Mouse (Mus musculus): ENCODE results near the gene Itih2. TPM values are rescaled to one million over a fixed set of nuclear protein-coding genes. Genes with fewer than 3 reads are reported as not detected.

Gene Itih2
- polyA plus RNA-seq, 1 experiment from 2014 or later = 0.36 TPM

- WGBS = under 1% methylated on average over 36 of the region's 36 CpGs
- peak within 1 kb of the TSS; percentile 81 for H3K4me2 ChIP-seq (ENCODE audit: low read depth, severe bottlenecking)
- no peaks in the 10 kb centered on the region for H3K9me3 ChIP-seq (ENCODE audit: control insufficient read depth, low read length)
- peak within 1 kb of the TSS; percentile 97 for H3K4me3 ChIP-seq (ENCODE audit: low read depth, low read length)
- H3K27me3 ChIP-seq (ENCODE audit: control insufficient read depth, insufficient read depth, low read length) = no peaks in the 10 kb centered on the region
- H3K4me1 ChIP-seq (ENCODE audit: control insufficient read depth, insufficient read depth, low read length) = peaks cover 5% of the 10 kb centered on the region; the same call in 1 of the 2 replicates
- DNase-seq (ENCODE audit: low spot score) = peak; percentile 92
- H3K36me3 ChIP-seq (ENCODE audit: control insufficient read depth, insufficient read depth, low read length) = no peaks in the 10 kb centered on the region
- ATAC-seq (ENCODE audit: insufficient number of reproducible peaks, low FRiP score, low TSS enrichment, low read depth) = peak; percentile 87
- no peak within 1 kb of the TSS for H3K27ac ChIP-seq (replicated peaks; ENCODE audit: low read depth, low read length)
- H3K9ac ChIP-seq (ENCODE audit: low read length) = peak within 1 kb of the TSS; percentile 80
Observed at GRCm38 (mm10) chr2:10048461-10048860, 82.7 kb downstream of the Itih2 start, which contains the start of gene Taf3. Gene Taf3 (minus strand): TSS chr2:10048596.

DNA sequence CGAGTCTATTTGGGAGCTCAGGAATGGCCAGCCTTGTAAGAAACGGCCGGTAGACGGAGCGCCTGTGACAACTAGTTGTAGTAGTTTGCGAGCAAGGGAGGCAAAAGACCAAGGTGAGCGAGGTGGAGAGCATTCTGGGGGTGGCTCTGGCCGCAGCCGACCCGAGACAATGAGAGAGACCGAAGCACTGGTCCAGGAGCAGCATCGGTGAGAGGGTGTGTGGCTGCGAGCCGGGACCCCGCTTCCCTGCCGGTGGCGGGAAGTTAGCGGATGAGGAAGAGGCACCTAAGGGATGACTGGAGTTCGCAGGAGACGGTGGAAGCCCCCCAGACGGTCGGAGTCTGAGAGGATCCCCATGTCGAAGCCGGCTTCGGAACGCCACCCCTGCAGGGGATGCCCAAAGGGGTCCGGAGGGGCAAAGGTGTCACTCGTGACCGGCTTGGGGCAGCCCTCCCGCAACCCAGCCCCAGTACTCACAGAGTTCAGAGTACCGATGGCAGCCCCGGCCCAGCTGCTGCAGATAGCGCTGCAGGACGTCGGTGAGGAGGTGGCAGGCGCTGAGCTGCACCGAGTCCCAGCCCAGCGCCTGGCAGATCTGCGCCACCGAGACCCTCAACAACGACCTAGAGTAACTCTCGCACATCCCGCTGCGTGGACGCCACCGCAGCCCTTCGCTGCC is 83.3 kb downstream of the Itih2 start:
- peak overlapping the region; percentile 81 for H3K4me2 ChIP-seq (ENCODE audit: low read depth, severe bottlenecking)
- WGBS = under 1% methylated on average over 47 of the region's 47 CpGs
- peak; percentile 78 for ATAC-seq (ENCODE audit: insufficient number of reproducible peaks, low FRiP score, low TSS enrichment, low read depth)
- H3K9me3 ChIP-seq (ENCODE audit: control insufficient read depth, low read length) = no peaks in the 10 kb centered on the region
- peaks cover 5% of the 10 kb centered on the region; the same call in 1 of the 2 replicates for H3K4me1 ChIP-seq (ENCODE audit: control insufficient read depth, insufficient read depth, low read length)
- peak overlapping the region; percentile 97 for H3K4me3 ChIP-seq (ENCODE audit: low read depth, low read length)
- no peaks in the 10 kb centered on the region for H3K27me3 ChIP-seq (ENCODE audit: control insufficient read depth, insufficient read depth, low read length)
- no peak overlapping the region for H3K27ac ChIP-seq (replicated peaks; ENCODE audit: low read depth, low read length)
- H3K36me3 ChIP-seq (ENCODE audit: control insufficient read depth, insufficient read depth, low read length) = no peaks in the 10 kb centered on the region
- peak; percentile 49 for DNase-seq (ENCODE audit: low spot score)
- H3K9ac ChIP-seq (ENCODE audit: low read length) = peak overlapping the region; percentile 80

Other genes starting within 250 kb of the Itih2 start
- 0.61 TPM in 1 of 2 replicates, not detected in the other for gene 9230102O04Rik, start 241.9 kb downstream of the Itih2 start, polyA plus RNA-seq (2014; fragmentation: Nextera tagmentation; extraction: Ambion mirVana)
- 3.9 and 4.4 TPM in 2 replicates for gene Gata3, start 241.4 kb downstream of the Itih2 start, polyA plus RNA-seq (2014; fragmentation: Nextera tagmentation; extraction: Ambion mirVana)
- gene Taf3, start 82.8 kb downstream of the Itih2 start, polyA plus RNA-seq (2014; fragmentation: Nextera tagmentation; extraction: Ambion mirVana) = 17.3 and 19.0 TPM in 2 replicates
- gene Atp5c1, start 50.9 kb downstream of the Itih2 start, polyA plus RNA-seq (2014; fragmentation: Nextera tagmentation; extraction: Ambion mirVana) = 562 and 607 TPM in 2 replicates
- 36.5 and 39.9 TPM in 2 replicates for gene Kin, start 50.8 kb downstream of the Itih2 start, polyA plus RNA-seq (2014; fragmentation: Nextera tagmentation; extraction: Ambion mirVana)
- 1.9 and 2.0 TPM in 2 replicates for gene Itih5, start 22.2 kb upstream of the Itih2 start, polyA plus RNA-seq (2014; fragmentation: Nextera tagmentation; extraction: Ambion mirVana)
- 1.1 and 1.6 TPM in 2 replicates for gene Sfmbt2, start 239.1 kb upstream of the Itih2 start, polyA plus RNA-seq (2014; fragmentation: Nextera tagmentation; extraction: Ambion mirVana)